Mouse (Mus musculus) heart, adult 8-10 months (tissue): Measurements from ENCODE around the gene Tbc1d9. TPM values are rescaled to one million over a fixed set of nuclear protein-coding genes. Genes with fewer than 3 reads are reported as not detected.

Experiments used
- DNase-seq: peaks from one replicate; pipeline ENCODE4 v3.0.0; 2022; ENCODE audit warnings: low spot score
- total RNA-seq, 4 experiments: library from RNA; stranded (reverse); gene quantifications; 2 replicates each; pipeline ENCODE4 v1.2.4; 2022

Tbc1d9 gene
- total RNA-seq, 4 experiments from 2014 or later: 1.9 to 3.7 (median 2.8) TPM

GRCm38 (mm10) chr8:83322374-83322773, 157.2 kb downstream of the Tbc1d9 start:
- no peak for DNase-seq

Other genes with a start within 250 kb of the Tbc1d9 start
- gene Gm10645, start 818 bp downstream of the Tbc1d9 start, total RNA-seq: not detected
- 1 to 10 TPM; 1.7 to 2.8 (median 2.2) TPM for gene Ucp1, start 125.0 kb downstream of the Tbc1d9 start, total RNA-seq
- 10 to 100 TPM in 1 of 4 experiments, 1 to 10 TPM in 3; 7.0 to 10.4 (median 9.5) TPM for gene Elmod2, start 167.1 kb downstream of the Tbc1d9 start, total RNA-seq
- not detected for gene Mgat4d, start 183.1 kb downstream of the Tbc1d9 start, total RNA-seq
- gene Clgn, start 224.5 kb downstream of the Tbc1d9 start, total RNA-seq: not detected